Mouse (Mus musculus): Measurements from ENCODE around the gene Cfap57.

Gene Cfap57

GRCm38 (mm10) chr4:118620279-118620966 is at the start of gene Cfap57, which contains the start of gene Ebna1bp2:
Cfap57 (minus strand) TSS chr4:118620777.
Ebna1bp2 (plus strand) TSS chr4:118620799.
- DNase-seq: peak; percentile 95

GRCm38 (mm10) chr4:118658652-118659051 is 38.1 kb upstream of the Cfap57 start, which contains the start of gene Olfr62:
Olfr62 (plus strand) TSS chr4:118658952.
- no peak for DNase-seq

GRCm38 (mm10) chr4:118645234-118645633 is 24.7 kb upstream of the Cfap57 start:
- peak; percentile 36 for DNase-seq

- DNase-seq: no peak
Measured at GRCm38 (mm10) chr4:118642346-118643190, 22.0 kb upstream of the Cfap57 start.

- DNase-seq: no peak
Measured at GRCm38 (mm10) chr4:118630261-118630660, 9.7 kb upstream of the Cfap57 start.

- DNase-seq: no peak
Measured at GRCm38 (mm10) chr4:118621781-118622180, 1.2 kb upstream of the Cfap57 start.

GRCm38 (mm10) chr4:118620967-118621320 is 367 bp upstream of the Cfap57 start:
- no peak for DNase-seq

GRCm38 (mm10) chr4:118615412-118615811 is 5.2 kb downstream of the Cfap57 start:
- no peak for DNase-seq

GRCm38 (mm10) chr4:118612619-118613018 is 8.0 kb downstream of the Cfap57 start:
- no peak for DNase-seq

- DNase-seq: no peak
Measured at GRCm38 (mm10) chr4:118609836-118610235, 10.7 kb downstream of the Cfap57 start.

- DNase-seq: no peak
Measured at GRCm38 (mm10) chr4:118604065-118604464, 16.5 kb downstream of the Cfap57 start.

- no peak for DNase-seq
Measured at GRCm38 (mm10) chr4:118589733-118590130, 30.8 kb downstream of the Cfap57 start.

- DNase-seq: no peak
Measured at GRCm38 (mm10) chr4:118589053-118589732, 31.4 kb downstream of the Cfap57 start.

GRCm38 (mm10) chr4:118582629-118583028 is 37.9 kb downstream of the Cfap57 start:
- DNase-seq: no peak

- DNase-seq: no peak
Measured at GRCm38 (mm10) chr4:118581508-118581907, 39.1 kb downstream of the Cfap57 start.

GRCm38 (mm10) chr4:118579313-118579712 is 41.3 kb downstream of the Cfap57 start:
- peak; percentile 16 for DNase-seq

GRCm38 (mm10) chr4:118576097-118576496 is 44.5 kb downstream of the Cfap57 start:
- peak; percentile 75 for DNase-seq

- peak; percentile 59 for DNase-seq
Measured at GRCm38 (mm10) chr4:118571441-118571840, 49.1 kb downstream of the Cfap57 start.

GRCm38 (mm10) chr4:118569320-118569719 is 51.3 kb downstream of the Cfap57 start:
- no peak for DNase-seq

GRCm38 (mm10) chr4:118568709-118569108 is 51.9 kb downstream of the Cfap57 start:
- no peak for DNase-seq

GRCm38 (mm10) chr4:118566161-118566676 is 54.4 kb downstream of the Cfap57 start:
- no peak for DNase-seq

GRCm38 (mm10) chr4:118564926-118565279 is 55.7 kb downstream of the Cfap57 start:
- no peak for DNase-seq
